Mouse (Mus musculus) heart, adult 9 months (tissue): ENCODE results near the gene Rcn1.

ENCODE experiments used
- DNase-seq, 2 experiments: peaks; one replicate each; pipeline ENCODE4 v3.0.0; 2022; ENCODE audit warnings: low spot score in 2 of 2

The Rcn1 gene

GRCm38 (mm10) chr2:105396066-105396465 is 3.1 kb downstream of the Rcn1 start:
- no peak for DNase-seq

- DNase-seq: no peak
Observed at GRCm38 (mm10) chr2:105394375-105394774, 4.7 kb downstream of the Rcn1 start.

- no peak for DNase-seq
Observed at GRCm38 (mm10) chr2:105392514-105392913, 6.6 kb downstream of the Rcn1 start.

- no peak for DNase-seq
Observed at GRCm38 (mm10) chr2:105391414-105391784, 7.7 kb downstream of the Rcn1 start.

- no peak for DNase-seq
Observed at GRCm38 (mm10) chr2:105390653-105391413, 8.3 kb downstream of the Rcn1 start.

GRCm38 (mm10) chr2:105389007-105389890 is 9.9 kb downstream of the Rcn1 start:
- no peak for DNase-seq

GRCm38 (mm10) chr2:105386418-105386817 is 12.7 kb downstream of the Rcn1 start:
- no peak for DNase-seq

GRCm38 (mm10) chr2:105384998-105385397 is 14.1 kb downstream of the Rcn1 start:
- no peak for DNase-seq

GRCm38 (mm10) chr2:105383063-105383462 is 16.1 kb downstream of the Rcn1 start:
- no peak for DNase-seq

GRCm38 (mm10) chr2:105380757-105381319 is 18.3 kb downstream of the Rcn1 start:
- DNase-seq: no peak

- no peak for DNase-seq
Observed at GRCm38 (mm10) chr2:105379682-105380081, 19.4 kb downstream of the Rcn1 start.

GRCm38 (mm10) chr2:105375705-105376104 is 23.4 kb downstream of the Rcn1 start:
- no peak for DNase-seq

- no peak for DNase-seq
Observed at GRCm38 (mm10) chr2:105375261-105375660, 23.9 kb downstream of the Rcn1 start.

GRCm38 (mm10) chr2:105373658-105374057 is 25.5 kb downstream of the Rcn1 start:
- no peak for DNase-seq

GRCm38 (mm10) chr2:105372727-105373126 is 26.4 kb downstream of the Rcn1 start:
- no peak for DNase-seq

GRCm38 (mm10) chr2:105372156-105372555 is 27.0 kb downstream of the Rcn1 start:
- DNase-seq: no peak

GRCm38 (mm10) chr2:105370698-105371097 is 28.4 kb downstream of the Rcn1 start:
- no peak for DNase-seq

- no peak for DNase-seq
Observed at GRCm38 (mm10) chr2:105370240-105370639, 28.9 kb downstream of the Rcn1 start.

GRCm38 (mm10) chr2:105367623-105368022 is 31.5 kb downstream of the Rcn1 start:
- no peak for DNase-seq

GRCm38 (mm10) chr2:105358040-105358439 is 41.1 kb downstream of the Rcn1 start:
- DNase-seq: no peak

- DNase-seq: peak; percentile 1 to 5
Observed at GRCm38 (mm10) chr2:105356791-105357190, 42.3 kb downstream of the Rcn1 start.

- DNase-seq: no peak
Observed at GRCm38 (mm10) chr2:105348886-105349285, 50.2 kb downstream of the Rcn1 start.

- no peak for DNase-seq
Observed at GRCm38 (mm10) chr2:105339993-105340392, 59.1 kb downstream of the Rcn1 start.
